Mouse (Mus musculus) heart, postnatal 0 days (tissue): Measurements from ENCODE around the gene Zfp609. TPM values are rescaled to one million over a fixed set of nuclear protein-coding genes. Genes with fewer than 3 reads are reported as not detected.
A peak's percentile ranks its signal among the peaks of the same experiment; 100 is the strongest.

ENCODE experiments used
- ATAC-seq: fragments of 200-750 bp; cut with Nextera tagmentation; 2 replicates; pipeline ENCODE4 v1.8.0; 2017; ENCODE audit warnings: low read depth, moderate number of reproducible peaks, moderate library complexity; ENCODE audit not compliant: insufficient read depth
- DNase-seq: peaks from one replicate; pipeline ENCODE4 v3.0.0-alpha.2; 2016; ENCODE audit warnings: low spot score
- H3K27ac ChIP-seq: fragments of 300-500 bp; sonication (generic); 2 replicates; pipeline ENCODE4 v1.5.1; 2014; ENCODE audit warnings: low read depth, mild to moderate bottlenecking
- H3K27me3 ChIP-seq: fragments of 300-500 bp; sonication (generic); 2 replicates; pipeline ENCODE4 v1.6.1; 2014; ENCODE audit warnings: low read length, mixed read lengths; ENCODE audit not compliant: control insufficient read depth, insufficient read depth
- H3K36me3 ChIP-seq: fragments of 300-500 bp; sonication (generic); replicated peaks from 2 replicates; pipeline ENCODE4 v1.6.1; 2014; ENCODE audit warnings: low read length, mixed read lengths; ENCODE audit not compliant: control insufficient read depth, insufficient read depth
- H3K4me1 ChIP-seq: fragments of 300-500 bp; sonication (generic); 2 replicates; pipeline ENCODE4 v1.6.1; 2014; ENCODE audit warnings: antibody characterized with exemption; ENCODE audit not compliant: control insufficient read depth, insufficient read depth
- H3K4me2 ChIP-seq: fragments of 300-500 bp; sonication (generic); 2 replicates; pipeline ENCODE4 v1.6.1; 2014; ENCODE audit warnings: low read depth, mild to moderate bottlenecking, low read length, moderate library complexity
- H3K4me3 ChIP-seq: fragments of 300-500 bp; sonication (generic); 2 replicates; pipeline ENCODE4 v1.5.1; 2014; ENCODE audit warnings: low read depth, low read length
- H3K9ac ChIP-seq: fragments of 300-500 bp; sonication (generic); replicated peaks from 2 replicates; pipeline ENCODE4 v1.6.1; 2014; ENCODE audit warnings: low read depth, low read length, mixed read lengths
- H3K9me3 ChIP-seq: fragments of 300-500 bp; sonication (generic); replicated peaks from 2 replicates; pipeline ENCODE4 v1.6.1; 2016; ENCODE audit warnings: low read length; ENCODE audit not compliant: control insufficient read depth
- CTCF ChIP-seq: IDR thresholded peaks from 2 replicates; pipeline ENCODE4 v1.5.1; 2016; ENCODE audit warnings: antibody characterized with exemption, control low read depth, low read depth
- EP300 ChIP-seq: IDR thresholded peaks from 2 replicates; pipeline ENCODE4 v1.6.1; 2016; ENCODE audit warnings: antibody characterized with exemption, low read depth
- WGBS: fragments of 180-500 bp; shearing (Covaris S2); extraction: QIAGEN DNeasy Blood & Tissue Kit; methylation state at CpG from one replicate; pipeline ENCODE4 v1.1.7; 2014; 5-methylcytosine and 5-hydroxymethylcytosine counted together
- polyA plus RNA-seq: library from polyadenylated mRNA; unstranded; fragments of >200 nt; fragmentation: Nextera tagmentation; extraction: Ambion mirVana; gene quantifications from 2 replicates; pipeline ENCODE4 v1.2.1, GENCODE M21; 2015
- total RNA-seq: library from RNA; depleted of rRNA; stranded (reverse); fragments of >200 nt; gene quantifications from 2 replicates; pipeline ENCODE4 v1.2.3, GENCODE M21; 2014; ENCODE audit warnings: low replicate concordance; rRNA removed

Gene Zfp609
- total and polyA plus RNA-seq, 2 experiments from 2014 or later = 2.9 to 7.6 TPM

- Histone ChIP-seq H3K4me1 (peaks cover 49% of the 10 kb centered on the region), H3K9ac (0 out of 2 replicates have a peak overlapping the region, but pooled peaks have one; percentile 9), H3K36me3 (0 out of 2 replicates have a peak, but pooled peaks cover 3% of the 10 kb centered on the region), H3K9me3 (no peaks in the 10 kb centered on the region), H3K27ac (peak overlapping the region; percentile 22), H3K4me3 (no peak overlapping the region), H3K4me2 (no peak overlapping the region), H3K27me3 (no peaks in the 10 kb centered on the region)
- WGBS = 6% methylated on average over 1 of the region's 1 CpGs
- no peak for TF ChIP-seq CTCF
- no peak for TF ChIP-seq EP300
- no peak for ATAC-seq
- no peak for DNase-seq
Observed at GRCm38 (mm10) chr9:65649997-65650396, 177.4 kb downstream of the Zfp609 start.

- Histone ChIP-seq H3K27me3 (no peaks in the 10 kb centered on the region), H3K9me3 (no peaks in the 10 kb centered on the region), H3K9ac (no peak overlapping the region), H3K27ac (no peak overlapping the region), H3K4me3 (no peak overlapping the region), H3K4me2 (no peak overlapping the region), H3K4me1 (peaks cover 47% of the 10 kb centered on the region), H3K36me3 (0 out of 2 replicates have a peak, but pooled peaks cover 3% of the 10 kb centered on the region)
- TF ChIP-seq EP300 = no peak
- TF ChIP-seq CTCF = no peak
- ATAC-seq (no peak), DNase-seq (no peak)
- WGBS = 71% methylated on average over 13 of the region's 13 CpGs
Observed at GRCm38 (mm10) chr9:65648730-65649129, 178.6 kb downstream of the Zfp609 start.

GRCm38 (mm10) chr9:65646782-65647181, 180.6 kb downstream of the Zfp609 start:
- no peak overlapping the region for H3K4me2 ChIP-seq
- 92% methylated on average over 2 of the region's 2 CpGs for WGBS
- TF ChIP-seq EP300 (no peak), CTCF (no peak)
- peak overlapping the region; percentile 90 for H3K27ac ChIP-seq
- no peaks in the 10 kb centered on the region for H3K9me3 ChIP-seq
- ATAC-seq (no peak), DNase-seq (no peak)
- no peak overlapping the region for H3K4me3 ChIP-seq
- no peak overlapping the region for H3K9ac ChIP-seq
- H3K4me1 ChIP-seq = peaks cover 58% of the 10 kb centered on the region
- H3K36me3 ChIP-seq = 0 out of 2 replicates have a peak, but pooled peaks cover 3% of the 10 kb centered on the region
- no peaks in the 10 kb centered on the region for H3K27me3 ChIP-seq

GRCm38 (mm10) chr9:65645984-65646383, 181.4 kb downstream of the Zfp609 start:
- Histone ChIP-seq H3K4me2 (peak overlapping the region; percentile 44), H3K27me3 (no peaks in the 10 kb centered on the region), H3K27ac (peak overlapping the region; percentile 90), H3K4me3 (no peak overlapping the region), H3K36me3 (no peaks in the 10 kb centered on the region), H3K9ac (peak overlapping the region; percentile 44), H3K4me1 (peaks cover 65% of the 10 kb centered on the region), H3K9me3 (no peaks in the 10 kb centered on the region)
- ATAC-seq (peak; percentile 71), DNase-seq (peak; percentile 76)
- TF ChIP-seq CTCF = peak; percentile 42
- TF ChIP-seq EP300 = no peak
- WGBS = 6% methylated on average over 3 of the region's 3 CpGs

GRCm38 (mm10) chr9:65644960-65645359, 182.4 kb downstream of the Zfp609 start:
- no peaks in the 10 kb centered on the region for H3K27me3 ChIP-seq
- no peak overlapping the region for H3K4me3 ChIP-seq
- no peaks in the 10 kb centered on the region for H3K9me3 ChIP-seq
- ATAC-seq (no peak), DNase-seq (no peak)
- peak overlapping the region; percentile 90 for H3K27ac ChIP-seq
- TF ChIP-seq EP300 = no peak
- TF ChIP-seq CTCF = no peak
- H3K9ac ChIP-seq = no peak overlapping the region
- H3K4me2 ChIP-seq = no peak overlapping the region
- H3K36me3 ChIP-seq = no peaks in the 10 kb centered on the region
- WGBS = 54% methylated on average over 4 of the region's 4 CpGs
- H3K4me1 ChIP-seq = peaks cover 67% of the 10 kb centered on the region

GRCm38 (mm10) chr9:65642546-65642945, 184.8 kb downstream of the Zfp609 start:
- Histone ChIP-seq H3K4me1 (peaks cover 62% of the 10 kb centered on the region), H3K9me3 (no peaks in the 10 kb centered on the region), H3K27me3 (no peaks in the 10 kb centered on the region), H3K4me3 (no peak overlapping the region), H3K9ac (no peak overlapping the region), H3K36me3 (no peaks in the 10 kb centered on the region), H3K4me2 (no peak overlapping the region), H3K27ac (peak overlapping the region; percentile 92)
- DNase-seq (no peak), ATAC-seq (no peak)
- no peak for TF ChIP-seq EP300
- no peak for TF ChIP-seq CTCF

Other genes starting within 250 kb of the Zfp609 start
- 12.8 and 21.0 TPM in 2 replicates for gene Plekho2, start 247.5 kb downstream of the Zfp609 start, total RNA-seq
- gene Plekho2, start 247.5 kb downstream of the Zfp609 start, polyA plus RNA-seq = 7.6 and 8.3 TPM in 2 replicates
- gene Pif1, start 240.4 kb downstream of the Zfp609 start, total RNA-seq = 7.1 and 32.7 TPM in 2 replicates
- 2.5 and 2.6 TPM in 2 replicates for gene Pif1, start 240.4 kb downstream of the Zfp609 start, polyA plus RNA-seq
- 94.5 and 121 TPM in 2 replicates for gene Rbpms2, start 197.9 kb downstream of the Zfp609 start, total RNA-seq
- gene Rbpms2, start 197.9 kb downstream of the Zfp609 start, polyA plus RNA-seq = 108 and 117 TPM in 2 replicates
- 317 and 350 TPM in 2 replicates for gene Oaz2, start 159.6 kb downstream of the Zfp609 start, total RNA-seq
- 293 TPM in 2 replicates for gene Oaz2, start 159.6 kb downstream of the Zfp609 start, polyA plus RNA-seq
- 19.2 and 27.3 TPM in 2 replicates for gene Pclaf, start 62.7 kb upstream of the Zfp609 start, total RNA-seq
- 25.1 and 31.7 TPM in 2 replicates for gene Pclaf, start 62.7 kb upstream of the Zfp609 start, polyA plus RNA-seq
- 11.9 and 29.8 TPM in 2 replicates for gene Trip4, start 81.2 kb upstream of the Zfp609 start, total RNA-seq
- gene Trip4, start 81.2 kb upstream of the Zfp609 start, polyA plus RNA-seq = 15.5 and 17.1 TPM in 2 replicates
- 9.9 and 17.1 TPM in 2 replicates for gene Csnk1g1, start 81.4 kb upstream of the Zfp609 start, total RNA-seq
- 5.9 and 6.0 TPM in 2 replicates for gene Csnk1g1, start 81.4 kb upstream of the Zfp609 start, polyA plus RNA-seq
- gene Ppib, start 232.7 kb upstream of the Zfp609 start, total RNA-seq = 261 and 277 TPM in 2 replicates
- gene Ppib, start 232.7 kb upstream of the Zfp609 start, polyA plus RNA-seq = 310 and 323 TPM in 2 replicates
- gene Snx22, start 242.2 kb upstream of the Zfp609 start, total RNA-seq = 3.0 TPM in 1 of 2 replicates, not detected in the other
- gene Snx22, start 242.2 kb upstream of the Zfp609 start, polyA plus RNA-seq = 0.74 and 0.98 TPM in 2 replicates